Mouse (Mus musculus) lung, postnatal 36 days (tissue): ENCODE measurements around the gene Jpt1.
"Not testable (repeated sequence)": the region's sequence is repeated elsewhere in the genome, so short reads cannot be mapped to it uniquely, and the experiment has no call there.

Source experiments
- DNase-seq: peaks from one replicate; pipeline ENCODE4 v3.0.0; 2022; ENCODE audit warnings: mixed read lengths

Gene Jpt1

DNA sequence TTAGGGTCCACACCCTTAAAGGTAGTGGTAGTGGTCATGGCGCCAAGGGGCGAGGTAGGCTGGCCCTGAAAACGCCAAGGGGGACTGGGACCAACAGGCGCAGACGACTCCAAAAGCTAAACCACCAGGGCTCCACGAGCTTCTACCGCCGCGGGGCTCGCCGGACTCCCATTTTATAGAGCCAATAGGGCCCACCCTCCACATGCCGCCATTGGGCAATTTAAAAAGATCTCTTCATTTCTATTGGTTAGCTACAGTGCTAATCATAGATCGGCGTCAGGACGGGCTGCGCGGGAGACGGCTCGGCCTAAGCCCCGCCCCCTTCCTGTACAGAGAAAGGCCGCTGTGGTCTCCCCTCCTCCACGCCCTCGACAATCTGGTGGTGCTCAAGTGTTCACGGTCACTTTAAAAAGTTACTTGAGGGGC is at the start of gene Jpt1:
TSS of gene Jpt1 (minus strand) at position 150 of the 426 bp plus-strand sequence.
- peak; percentile 98 for DNase-seq

DNA sequence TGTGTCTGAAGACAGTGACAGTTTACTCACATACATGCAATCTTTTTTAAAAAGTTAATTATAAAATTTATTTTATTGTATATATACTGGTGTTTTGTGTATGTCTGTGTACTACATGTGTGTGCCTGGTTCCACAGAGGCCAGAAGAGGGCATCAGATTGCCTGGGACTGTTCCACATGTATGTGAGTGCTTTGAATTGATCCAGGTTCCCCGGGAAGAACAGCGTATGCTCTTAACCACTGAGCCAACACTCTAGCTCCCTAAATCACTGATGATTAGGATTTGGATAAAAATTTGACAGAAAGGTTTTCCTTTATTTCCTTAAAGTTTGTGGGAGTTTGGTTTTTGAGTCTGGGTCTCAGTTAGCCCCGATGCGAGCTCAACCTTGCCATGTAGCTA is 49.2 kb upstream of the Jpt1 start:
- peak; percentile 28 for DNase-seq

DNA sequence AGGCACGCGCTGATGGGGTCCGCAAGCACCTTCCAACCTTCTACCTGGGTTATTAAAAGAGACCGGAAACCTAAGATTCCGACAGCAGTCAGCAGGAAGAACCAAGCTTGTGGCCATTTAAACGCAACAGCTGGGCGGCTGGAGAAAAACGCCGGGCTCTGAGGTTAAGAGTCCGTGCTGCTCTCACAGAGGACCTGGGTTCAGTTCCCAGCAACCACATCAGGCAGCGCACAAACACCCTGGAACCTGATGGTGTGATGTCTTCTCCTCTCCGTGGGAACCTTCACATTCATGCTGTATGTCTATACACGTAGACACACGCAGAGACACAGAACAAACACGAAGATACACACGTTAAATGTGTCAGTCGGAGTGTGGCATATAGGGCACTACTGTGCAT is 41.5 kb upstream of the Jpt1 start:
- DNase-seq: no peak

DNA sequence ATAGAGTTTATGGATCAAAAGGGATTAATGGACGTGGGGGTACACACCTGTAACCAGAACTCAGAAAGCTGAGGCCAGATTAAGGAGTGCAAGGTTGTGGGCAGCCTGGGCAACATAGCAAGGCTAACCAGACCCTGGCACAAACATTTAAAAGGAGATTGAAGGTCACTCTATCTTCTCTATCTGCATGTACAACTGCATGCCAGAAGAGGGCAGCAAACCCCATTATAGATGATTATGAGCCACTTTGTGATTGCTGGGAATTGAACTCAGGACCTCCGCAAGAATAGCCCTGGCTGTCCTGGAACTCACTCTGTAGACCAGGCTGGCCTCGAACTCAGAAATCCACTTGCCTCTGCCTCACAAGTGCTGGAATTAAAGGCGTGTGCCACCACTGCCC is 38.6 kb upstream of the Jpt1 start:
- DNase-seq: peak; percentile 57

- no peak for DNase-seq
Observed at GRCm38 (mm10) chr11:115543571-115543970, 29.4 kb upstream of the Jpt1 start.

DNA sequence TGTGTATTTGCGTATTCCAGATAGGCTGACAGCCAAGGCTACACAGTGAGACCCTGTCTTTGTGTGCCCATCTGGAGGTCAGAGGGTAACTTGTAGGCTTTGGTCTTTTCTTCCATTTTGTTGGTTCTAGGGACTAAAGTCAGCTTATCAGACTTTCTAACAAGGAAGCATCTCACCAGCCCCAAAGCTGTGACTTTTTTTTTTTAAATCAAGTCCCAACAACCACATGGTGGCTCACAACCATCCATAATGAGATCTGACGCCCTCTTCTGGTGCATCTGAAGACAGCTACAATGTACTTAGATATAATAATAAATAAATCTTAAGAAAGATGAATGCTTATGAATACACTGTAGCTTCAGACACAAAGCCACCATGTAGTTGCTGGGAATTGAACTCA is 23.9 kb upstream of the Jpt1 start:
- peak; percentile 33 for DNase-seq

DNA sequence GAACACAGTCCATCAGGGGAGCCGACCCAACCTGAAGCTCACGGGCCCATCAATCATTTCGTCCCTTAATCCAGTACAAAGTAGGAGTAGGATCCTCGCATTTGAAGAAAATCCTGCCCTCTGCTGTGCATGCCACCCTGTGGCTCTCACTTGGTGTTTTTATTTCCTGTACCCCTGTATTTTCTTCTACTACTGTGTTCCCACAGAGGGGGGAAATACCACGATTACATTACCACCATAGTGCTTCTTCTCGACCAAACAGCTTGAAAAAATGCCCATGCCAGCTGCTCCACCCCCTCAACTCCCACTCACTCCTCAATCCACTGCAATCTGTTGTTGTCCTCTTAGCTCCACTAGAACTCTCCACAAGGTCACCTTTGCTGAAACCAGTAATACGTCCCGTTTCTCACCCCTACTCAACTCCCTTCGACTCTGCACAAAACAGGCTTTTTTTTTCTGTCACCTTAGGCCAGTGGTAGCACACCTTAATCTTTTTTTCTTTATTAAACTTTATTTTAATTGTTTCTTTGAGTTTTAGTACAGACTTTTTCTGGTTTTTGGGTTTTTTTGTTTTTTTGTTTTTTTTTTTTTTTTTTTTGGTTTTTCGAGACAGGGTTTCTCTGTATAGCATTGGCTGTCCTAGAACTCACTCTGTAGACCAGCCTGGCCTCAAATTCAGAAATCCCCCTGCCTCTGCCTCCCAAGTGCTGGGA is 22.8 kb upstream of the Jpt1 start:
- DNase-seq: no peak

GRCm38 (mm10) chr11:115536038-115536681 is 22.0 kb upstream of the Jpt1 start, which contains the start of gene Sumo2:
Gene Sumo2, minus strand, starts transcription at chr11:115536276.
- DNase-seq: peak; percentile 98

DNA sequence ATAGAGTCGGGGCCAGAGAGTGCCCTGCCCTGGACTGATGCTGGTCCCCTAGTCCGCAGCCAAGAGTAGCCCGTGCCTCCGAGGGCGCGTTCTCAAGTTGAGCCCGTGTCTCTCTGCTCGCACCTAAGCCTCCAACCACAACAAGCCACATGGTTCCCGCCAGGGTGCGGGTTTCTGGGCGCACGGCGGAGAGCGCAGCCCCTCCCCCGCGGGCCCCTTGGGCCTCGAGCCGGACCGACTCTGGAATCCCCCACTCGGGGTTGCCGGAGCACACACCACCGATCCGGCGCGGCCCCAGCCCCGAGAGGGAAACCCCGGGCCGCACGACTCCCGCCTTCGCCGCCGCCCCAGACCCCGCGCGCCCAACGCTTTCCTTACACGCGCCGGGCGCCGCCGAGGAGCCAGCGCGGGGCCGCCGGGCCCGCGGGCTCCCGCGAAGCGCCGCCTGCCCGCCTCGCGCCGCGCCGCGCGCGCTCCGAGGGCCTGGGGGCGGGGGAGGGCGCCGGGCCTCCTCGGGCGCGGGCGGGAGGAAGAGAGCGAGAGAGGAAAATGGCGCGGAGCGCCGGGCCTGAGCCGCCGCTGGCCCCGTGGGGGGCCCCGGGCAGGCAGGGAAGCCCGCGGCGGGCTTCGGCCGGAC is 21.3 kb upstream of the Jpt1 start:
- peak; percentile 53 for DNase-seq

GRCm38 (mm10) chr11:115534759-115535371 is 20.7 kb upstream of the Jpt1 start:
- no peak for DNase-seq

DNA sequence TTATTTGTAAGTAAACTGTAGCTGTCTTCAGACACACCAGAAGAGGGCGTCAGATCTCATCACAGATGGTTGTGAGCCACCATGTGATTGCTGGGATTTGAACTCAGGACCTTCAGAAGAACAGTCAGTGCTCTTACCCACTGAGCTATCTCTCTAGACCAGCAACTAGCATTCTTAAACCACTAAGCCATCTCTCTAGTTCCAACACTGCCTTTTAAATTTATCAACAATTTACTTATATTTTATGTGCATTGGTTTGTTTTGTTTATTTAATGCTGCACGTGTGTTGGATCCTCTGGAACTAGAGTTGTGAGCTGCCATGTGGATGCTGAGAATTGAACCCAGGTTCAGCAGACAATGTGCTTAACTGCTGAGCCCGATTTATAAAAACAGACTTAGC is 12.3 kb upstream of the Jpt1 start:
- DNase-seq: not testable (repeated sequence)

DNA sequence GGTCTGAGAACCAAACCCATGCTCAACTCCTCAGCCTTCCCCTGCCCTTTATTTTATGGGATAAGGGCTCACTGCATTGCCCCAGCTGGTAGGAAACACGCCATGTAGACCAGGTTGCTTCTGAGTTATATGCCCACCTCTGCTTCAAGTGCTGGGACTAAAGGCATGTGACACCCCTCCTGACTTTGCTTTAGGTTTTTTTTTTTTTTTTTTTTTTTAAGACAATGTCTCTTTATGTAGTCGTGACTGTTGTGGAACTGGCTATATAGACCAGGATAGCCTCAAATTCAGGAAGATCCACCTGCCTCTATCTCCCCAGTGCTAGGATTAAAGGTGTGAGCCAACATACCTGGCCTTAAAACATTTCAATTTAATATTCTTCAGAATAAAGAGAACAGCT is 8.5 kb upstream of the Jpt1 start:
- no peak for DNase-seq

GRCm38 (mm10) chr11:115522238-115522637 is 8.1 kb upstream of the Jpt1 start:
- no peak for DNase-seq

GRCm38 (mm10) chr11:115521080-115521479 is 6.9 kb upstream of the Jpt1 start:
- no peak for DNase-seq

- no peak for DNase-seq
Observed at GRCm38 (mm10) chr11:115520218-115520617, 6.0 kb upstream of the Jpt1 start.

DNA sequence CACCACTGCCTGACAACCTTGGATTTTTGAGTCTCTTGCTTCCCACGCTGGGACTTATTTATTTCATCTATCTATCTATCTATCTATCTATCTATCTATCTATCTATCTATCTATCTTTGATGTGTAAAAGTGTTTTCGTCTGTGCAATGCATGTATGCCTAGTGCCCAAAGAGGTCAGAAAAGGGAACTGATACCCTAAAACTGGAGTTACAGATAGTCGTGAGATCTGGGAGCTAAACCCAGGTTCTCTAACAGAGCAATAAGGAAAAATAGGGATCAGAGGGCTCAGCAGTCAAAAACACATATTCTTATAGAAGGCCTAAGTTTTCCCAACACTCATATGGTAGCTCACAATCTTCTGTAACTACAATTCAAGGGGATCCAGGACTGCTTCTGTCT is 5.4 kb upstream of the Jpt1 start:
- DNase-seq: no peak

- DNase-seq: no peak
Observed at GRCm38 (mm10) chr11:115518693-115519092, 4.5 kb upstream of the Jpt1 start.

DNA sequence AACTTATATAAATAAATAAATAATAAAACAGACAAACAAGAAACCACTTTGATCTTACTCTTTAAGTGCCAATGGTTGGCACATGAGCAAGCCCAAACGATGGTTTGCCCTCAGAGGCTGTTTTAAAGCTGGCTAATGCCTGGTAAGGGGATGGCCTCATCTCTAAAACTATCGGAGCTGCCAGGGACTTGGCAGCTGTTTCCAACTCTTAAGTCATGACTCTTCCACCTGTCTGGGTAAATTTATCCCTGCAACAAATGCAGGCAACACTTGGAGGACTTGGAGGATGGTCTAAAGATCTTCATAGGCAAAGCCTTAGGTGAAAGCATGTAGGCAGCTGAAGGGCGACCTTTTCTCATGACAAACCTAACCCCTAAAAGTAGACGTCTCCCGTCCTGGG is 2.8 kb upstream of the Jpt1 start:
- no peak for DNase-seq

- no peak for DNase-seq
Observed at GRCm38 (mm10) chr11:115515021-115515420, 834 bp upstream of the Jpt1 start.

DNA sequence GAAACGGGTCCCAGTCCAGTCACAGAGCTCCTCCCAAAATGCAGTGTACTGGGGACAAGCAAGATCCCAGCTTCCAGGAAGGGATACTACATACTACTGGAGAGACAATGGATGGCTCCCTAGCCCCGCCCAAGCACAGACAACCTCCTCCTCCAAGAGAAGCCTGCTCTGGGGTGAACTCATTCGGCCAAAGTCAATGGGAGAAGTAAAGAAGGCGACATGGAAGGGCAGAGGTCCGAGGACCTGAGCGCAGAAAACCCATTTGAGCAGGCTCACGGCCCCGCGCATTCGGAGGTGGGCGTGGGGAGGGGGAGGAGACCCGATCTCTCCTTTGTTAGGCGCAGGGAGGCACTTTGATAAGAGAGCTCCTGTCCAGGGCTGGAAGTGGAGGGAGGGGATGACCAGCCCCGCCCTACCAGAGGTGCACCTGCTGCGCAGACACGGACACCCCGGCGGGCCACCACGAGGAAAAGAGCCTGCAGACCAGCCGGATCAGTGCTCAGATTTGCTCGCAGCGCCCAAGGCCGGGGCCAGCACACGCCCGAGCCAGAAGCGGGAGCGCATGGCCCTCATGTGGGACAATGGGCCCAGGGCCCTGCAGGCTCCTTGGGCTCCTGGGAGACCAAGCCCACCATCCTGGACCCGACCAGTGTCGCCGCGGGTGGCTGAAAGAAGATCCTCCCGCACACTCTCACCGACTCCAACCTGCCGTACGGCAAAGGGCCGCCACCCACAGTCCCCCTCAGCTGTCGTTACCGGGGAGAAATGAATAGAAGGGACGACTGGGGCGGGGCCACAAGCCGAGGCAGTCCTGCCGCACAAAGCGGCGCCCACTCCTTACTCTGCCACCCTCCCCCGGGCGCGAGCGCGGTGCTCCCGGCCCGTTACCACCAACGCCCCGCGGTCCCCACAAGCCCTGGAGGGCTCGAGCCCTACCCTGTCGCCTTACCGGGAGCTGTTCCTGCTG is 633 bp downstream of the Jpt1 start:
- peak; percentile 60 for DNase-seq

DNA sequence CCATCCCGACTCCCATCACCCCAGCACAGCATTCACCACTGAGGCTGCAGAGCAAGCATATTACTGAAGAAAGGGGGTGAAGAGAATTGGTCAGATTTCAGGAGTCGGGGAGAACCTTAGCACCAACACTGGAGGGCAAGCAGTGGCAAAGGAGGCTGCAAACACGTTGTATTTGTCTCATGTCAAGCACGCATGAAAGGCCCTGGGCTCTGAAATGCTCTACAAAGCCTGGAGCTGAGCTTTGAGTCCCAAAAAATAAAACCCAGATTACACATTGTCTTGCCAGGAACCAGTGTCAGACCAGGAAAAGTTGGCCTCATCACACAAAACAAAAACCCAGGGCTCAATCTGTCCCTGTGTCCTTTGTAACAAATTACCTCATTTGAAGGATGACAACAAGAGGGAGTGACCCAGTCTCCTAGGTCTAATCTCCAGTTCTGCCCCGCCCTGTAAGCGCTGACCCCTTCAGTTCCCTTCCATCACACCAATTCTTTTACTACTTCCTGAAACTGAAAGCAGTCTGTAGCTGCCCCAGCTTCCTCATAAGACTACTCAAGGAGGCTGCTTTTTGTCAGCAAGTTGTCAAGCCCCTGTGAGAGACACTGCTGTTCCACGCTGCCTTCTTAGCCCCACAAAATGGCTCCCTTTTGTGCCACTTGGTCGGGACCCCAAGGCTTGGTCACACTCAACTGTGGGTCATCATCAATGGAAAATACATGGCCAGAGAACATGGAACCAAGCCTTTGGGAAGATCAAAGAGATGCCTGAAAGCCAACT is 1.6 kb downstream of the Jpt1 start:
- peak; percentile 76 for DNase-seq

DNA sequence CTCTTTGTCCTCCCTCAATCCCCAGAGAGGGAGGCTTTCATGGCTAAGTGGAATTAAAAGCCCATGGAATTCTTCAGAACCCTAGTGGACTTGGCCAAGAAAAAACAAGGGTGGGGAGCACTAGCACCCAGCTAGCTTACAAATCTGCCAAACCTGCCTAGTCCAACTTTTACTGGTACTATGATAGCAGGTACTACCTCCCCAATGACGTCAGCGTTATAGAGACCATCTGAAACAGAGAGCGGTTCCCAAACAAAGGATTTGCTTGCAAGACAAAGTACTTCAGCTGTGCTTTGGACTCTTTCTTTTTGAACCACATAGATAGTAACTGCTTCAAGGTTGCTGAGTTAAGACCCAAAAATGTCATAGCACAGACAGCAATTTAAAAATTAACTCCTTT is 2.2 kb downstream of the Jpt1 start:
- DNase-seq: no peak
